Mouse (Mus musculus) frontal cortex, postnatal 10 days (tissue): ENCODE data around the gene Minpp1.

Experiments
- DNase-seq, 2 experiments: peaks; one replicate each; pipeline ENCODE4 v3.0.0; 2022; ENCODE audit warnings: low spot score in 2 of 2, mixed read lengths in 1 of 2

Gene Minpp1

GRCm38 (mm10) chr19:32528723-32529122 lies 43.2 kb downstream of the Minpp1 start:
- no peak for DNase-seq

GRCm38 (mm10) chr19:32529252-32529942 lies 43.8 kb downstream of the Minpp1 start:
- no peak for DNase-seq

- DNase-seq: no peak
Measured at GRCm38 (mm10) chr19:32530296-32530695, 44.7 kb downstream of the Minpp1 start.

GRCm38 (mm10) chr19:32532331-32532730 lies 46.8 kb downstream of the Minpp1 start:
- DNase-seq: no peak

GRCm38 (mm10) chr19:32532737-32533505 lies 47.4 kb downstream of the Minpp1 start:
- no peak for DNase-seq

GRCm38 (mm10) chr19:32534887-32535286 lies 49.3 kb downstream of the Minpp1 start:
- no peak for DNase-seq

GRCm38 (mm10) chr19:32542784-32543490 lies 57.4 kb downstream of the Minpp1 start:
- DNase-seq: no peak

GRCm38 (mm10) chr19:32547396-32547795 lies 61.8 kb downstream of the Minpp1 start:
- DNase-seq: no peak

GRCm38 (mm10) chr19:32548202-32548601 lies 62.6 kb downstream of the Minpp1 start:
- no peak for DNase-seq

- no peak for DNase-seq
Measured at GRCm38 (mm10) chr19:32550446-32550845, 64.9 kb downstream of the Minpp1 start.

- no peak for DNase-seq
Measured at GRCm38 (mm10) chr19:32551442-32551841, 65.9 kb downstream of the Minpp1 start.

GRCm38 (mm10) chr19:32552106-32552505 lies 66.5 kb downstream of the Minpp1 start:
- no peak for DNase-seq

GRCm38 (mm10) chr19:32553310-32553709 lies 67.7 kb downstream of the Minpp1 start:
- DNase-seq: no peak

- DNase-seq: peak; percentile 14 to 15
Measured at GRCm38 (mm10) chr19:32555257-32555656, 69.7 kb downstream of the Minpp1 start.
